Mouse (Mus musculus): Measurements from ENCODE around the gene Adgrf3.

Adgrf3 gene

DNA sequence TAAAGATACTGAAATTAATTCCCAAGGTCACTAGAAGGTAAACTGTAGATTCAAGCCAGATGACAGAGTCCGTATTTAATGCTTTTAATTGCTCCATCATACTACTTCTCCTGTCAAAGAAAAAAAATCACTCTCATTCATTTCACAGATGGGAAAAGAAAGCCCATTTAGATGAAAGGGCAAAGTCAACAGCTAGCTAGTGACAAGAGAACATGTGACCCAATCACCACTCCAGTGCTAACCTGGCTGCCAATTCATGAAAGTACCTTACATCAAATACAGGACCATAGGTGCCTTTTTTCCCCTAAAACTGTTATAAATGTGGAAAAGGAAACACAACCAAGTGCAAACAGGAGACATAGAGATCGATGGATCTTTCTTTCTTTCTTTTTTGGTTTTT, 52.3 kb downstream of the Adgrf3 start:
- in situ Hi-C loops (cut with MboI, MseI): loop anchor here (5.0 kb wide), 1 partner anchor 89 kb away; no protein-coding TSS in a partner anchor

DNA sequence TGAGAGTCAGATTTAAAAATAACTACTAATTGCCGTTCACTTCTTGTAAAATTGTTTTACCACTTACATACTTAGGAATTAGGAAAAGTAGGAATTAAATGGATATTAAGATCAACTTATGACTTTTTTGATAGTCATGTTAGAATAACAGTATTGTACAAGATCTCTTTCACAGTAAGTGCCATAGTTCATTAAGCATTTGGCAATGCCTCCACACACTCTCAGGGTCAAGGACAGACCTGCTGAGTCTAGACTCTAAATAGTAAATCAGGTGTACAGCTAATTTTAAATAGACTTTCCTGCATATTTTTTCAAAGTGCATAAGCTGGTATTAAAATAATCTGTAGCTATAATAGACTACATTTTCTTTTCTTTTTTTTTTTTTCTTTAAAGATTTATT, 53.1 kb downstream of the Adgrf3 start:
- in situ Hi-C loops (cut with MboI, MseI): loop anchor here (5.0 kb wide), 1 partner anchor 90 kb away; no protein-coding TSS in a partner anchor

DNA sequence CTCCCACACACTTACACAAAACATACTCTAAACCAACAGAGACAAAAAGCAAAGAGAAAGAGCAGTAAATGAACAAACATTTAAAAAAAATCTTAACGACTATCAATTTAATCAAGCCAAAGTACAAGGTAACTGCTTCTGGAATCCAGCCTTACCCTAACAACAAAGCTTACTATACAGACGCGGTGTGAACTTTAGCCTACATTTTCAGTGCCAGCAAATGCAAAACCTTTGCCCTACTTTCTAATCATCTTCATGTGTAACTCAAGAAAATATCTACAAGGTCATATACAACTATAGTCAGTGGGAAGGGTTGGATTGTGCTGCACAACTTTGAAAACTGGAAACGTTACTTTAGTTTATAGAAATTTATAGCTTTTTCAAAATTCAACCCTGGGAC, 53.5 kb downstream of the Adgrf3 start:
- in situ Hi-C loops (cut with MboI, MseI): loop anchor here (5.0 kb wide), 1 partner anchor 90 kb away; no protein-coding TSS in a partner anchor

DNA sequence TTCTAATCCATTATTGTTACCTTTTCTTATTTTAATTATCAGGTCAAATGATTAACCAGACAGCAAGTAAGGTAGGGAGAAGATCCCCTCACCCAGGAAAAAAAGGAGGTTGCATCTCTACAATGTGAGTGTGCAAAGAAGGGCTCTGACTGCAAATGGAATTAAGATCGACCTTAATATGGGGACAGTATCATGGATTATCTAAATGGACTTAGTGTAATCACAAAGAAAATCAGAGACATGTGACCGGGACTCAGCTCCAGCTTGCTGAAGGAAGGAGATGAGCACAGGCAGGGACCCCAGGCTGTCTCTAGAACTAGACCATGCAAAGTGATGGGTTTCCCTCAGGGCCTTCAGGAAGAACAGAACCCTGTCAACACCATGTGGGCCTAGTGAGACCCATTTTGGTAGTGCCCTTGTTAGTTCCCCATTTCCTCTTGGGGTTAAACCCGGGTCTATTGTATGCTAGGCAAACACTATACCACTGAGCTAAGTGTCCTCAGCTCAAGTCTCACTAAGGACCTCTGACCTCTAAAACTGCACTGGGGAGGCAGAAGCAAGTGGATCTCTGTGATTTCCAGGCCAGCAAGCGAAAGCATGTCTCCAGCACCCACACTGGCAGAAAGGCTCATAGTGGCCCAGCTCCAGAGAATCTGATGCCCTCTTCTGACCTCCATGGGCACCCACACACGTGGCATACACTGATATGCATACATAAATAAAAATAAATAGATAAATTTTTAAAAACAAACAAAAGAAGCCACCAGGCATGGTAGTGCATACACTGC, 57.2 kb downstream of the Adgrf3 start:
- in situ Hi-C loops (cut with MboI, MseI): no loop called here

DNA sequence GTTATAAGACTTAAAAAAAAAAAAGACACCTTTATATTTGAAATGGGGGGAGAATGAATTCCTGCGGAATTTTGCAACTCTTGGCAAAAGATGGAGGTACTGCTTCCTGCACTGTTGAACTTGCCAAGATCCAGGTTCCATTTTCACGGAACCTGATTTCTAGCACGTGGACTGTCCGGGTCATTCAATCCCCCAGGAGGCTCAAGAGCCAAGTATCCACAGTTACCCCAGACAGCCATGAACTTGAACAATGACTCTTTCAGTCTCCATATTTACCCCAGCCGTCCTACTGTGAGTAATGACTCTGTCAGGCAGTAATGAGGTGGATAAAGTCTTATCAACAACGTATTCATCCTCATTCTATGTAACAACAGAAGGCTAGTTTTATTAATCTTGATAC, 59.0 kb downstream of the Adgrf3 start:
- in situ Hi-C loops (cut with MboI, MseI): no loop called here
